14 mouse cellular contexts compared by ENCODE assay signal in genomic region chr19:6403869-6404268, GRCm38 (mm10).
"Had no signal": no experiment of that assay in that cellular context is flagged by ENCODE, and none has a peak within 500 bp of the region (broad histone marks: within the 10 kb centered on the region; RNA-seq: fewer than 3 reads in every experiment).

No protein-coding gene starts in this region.

- H3K27ac ChIP-seq: kidney, postnatal 0 days; limb, embryonic 15.5 days; liver, embryonic 14.5 days had no signal

- ATAC-seq: midbrain, embryonic 16.5 days had no signal

- H3K4me3 ChIP-seq: limb, embryonic 15.5 days had no signal

- DNase-seq: kidney, adult 9 months; kidney, postnatal 36 days; layer of hippocampus, adult 9-11 months; layer of hippocampus, postnatal 36 days; lung, adult 18-20 months; right cerebral cortex, adult 18-20 months; right cerebral cortex, postnatal 25 days; thymus, adult 18-20 months; thymus, postnatal 14 days had no signal

- H3K9me3 ChIP-seq: limb, embryonic 15.5 days had no signal

- H3K4me2 ChIP-seq: limb, embryonic 15.5 days; midbrain, embryonic 11.5 days had no signal

- H3K9ac ChIP-seq: limb, embryonic 15.5 days; liver, embryonic 14.5 days had no signal

- H3K36me3 ChIP-seq: limb, embryonic 15.5 days had no signal
